Mouse (Mus musculus): ENCODE data around the gene Ctsd. TPM values are rescaled to one million over a fixed set of nuclear protein-coding genes. Genes with fewer than 3 reads are reported as not detected.

The Ctsd gene
- polyA plus RNA-seq, 1 experiment: 384 TPM

DNA sequence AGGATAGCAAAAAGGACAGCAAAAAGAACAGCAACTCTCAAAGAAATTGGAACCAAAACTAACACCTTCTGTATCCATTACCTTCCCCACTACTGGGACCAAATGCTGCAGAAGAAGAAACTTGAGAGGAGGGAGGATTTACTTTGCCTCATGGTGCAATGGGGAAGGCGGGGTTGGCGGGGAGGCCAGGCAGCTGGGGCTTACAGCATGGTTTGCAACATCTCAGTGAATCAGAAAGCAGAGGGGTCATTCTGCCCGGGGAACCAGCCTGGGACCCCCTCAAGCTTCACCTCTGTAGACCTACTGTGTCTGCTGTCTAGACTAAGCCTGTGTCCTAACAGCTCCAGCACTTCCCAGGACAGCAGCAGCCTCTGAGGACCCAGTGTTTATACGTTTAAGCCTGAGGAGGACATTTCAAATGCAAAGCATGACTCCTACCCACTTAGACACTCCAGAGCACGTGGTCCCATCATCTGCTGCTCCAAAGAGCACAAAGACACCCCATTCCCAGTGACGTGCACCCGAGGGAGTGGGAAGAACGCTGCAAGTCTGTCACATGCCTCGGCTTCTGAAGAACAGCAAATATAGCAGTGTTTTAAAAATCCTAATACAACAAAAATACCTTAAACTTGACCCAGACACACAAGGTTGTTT is 38.4 kb downstream of the Ctsd start:
- H3K4me3 ChIP-seq (ENCODE audit: insufficient read depth, poor library complexity, severe bottlenecking): no peak overlapping the region
- H3K27me3 ChIP-seq (ENCODE audit: control insufficient read depth, insufficient read depth, insufficient read length): no peaks in the 10 kb centered on the region
- no peaks in the 10 kb centered on the region for H3K79me3 ChIP-seq (ENCODE audit: low read depth)
- no peak overlapping the region for H3ac ChIP-seq (ENCODE audit: control insufficient read depth, insufficient read length, low read depth)
- no peaks in the 10 kb centered on the region for H3K79me2 ChIP-seq (ENCODE audit: control insufficient read depth, insufficient read depth)
- no peak for TF ChIP-seq USF1 (IDR thresholded peaks at IDR 0.05; ENCODE audit: low read depth)
- TF ChIP-seq MYOD1 (IDR thresholded peaks at IDR 0.05; ENCODE audit: control insufficient read depth, insufficient read length, low read depth): no peak
- no peak for TF ChIP-seq CTCF (IDR thresholded peaks at IDR 0.05; ENCODE audit: control insufficient read depth, insufficient read depth, insufficient read length)
- no peak for TF ChIP-seq MYOG (IDR thresholded peaks at IDR 0.05; ENCODE audit: control insufficient read depth, extremely low read depth, insufficient read length)
- no peak for TF ChIP-seq MAX (IDR thresholded peaks at IDR 0.05)
- TF ChIP-seq FOSL1 (IDR thresholded peaks at IDR 0.05; ENCODE audit: insufficient read depth, low read length, poor library complexity, severe bottlenecking): no peak
- no peak for TF ChIP-seq CEBPB (IDR thresholded peaks at IDR 0.05; ENCODE audit: low read depth)
- no peaks in the 10 kb centered on the region for H3K36me3 ChIP-seq (ENCODE audit: control insufficient read depth, insufficient read depth)

DNA sequence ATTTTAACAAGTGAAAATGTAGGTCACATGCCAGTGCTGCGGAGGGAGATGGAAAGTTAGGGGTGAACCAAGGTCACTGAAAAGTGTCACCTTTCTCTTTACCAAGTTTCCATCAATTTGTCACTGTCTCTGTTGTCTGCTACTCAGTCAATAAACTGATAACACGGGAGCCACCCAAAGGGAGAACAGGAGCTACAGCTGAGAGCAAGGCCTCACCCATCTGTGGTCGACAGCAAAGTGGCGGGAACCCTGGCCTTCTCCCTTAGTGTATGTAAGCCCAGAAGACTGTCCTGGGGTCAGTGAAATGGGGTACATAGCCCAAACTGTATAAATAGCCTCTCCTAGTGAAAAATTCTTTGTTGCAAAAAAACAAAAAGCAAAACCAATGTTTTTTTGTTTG is 40.3 kb downstream of the Ctsd start:
- TF ChIP-seq CTCF (IDR thresholded peaks at IDR 0.05; ENCODE audit: control insufficient read depth, insufficient read depth, insufficient read length) (no peak), MYOG (IDR thresholded peaks at IDR 0.05; ENCODE audit: control insufficient read depth, extremely low read depth, insufficient read length) (no peak), MAX (IDR thresholded peaks at IDR 0.05) (no peak), FOSL1 (IDR thresholded peaks at IDR 0.05; ENCODE audit: insufficient read depth, low read length, poor library complexity, severe bottlenecking) (no peak), CEBPB (IDR thresholded peaks at IDR 0.05; ENCODE audit: low read depth) (no peak), USF1 (IDR thresholded peaks at IDR 0.05; ENCODE audit: low read depth) (no peak), MYOD1 (IDR thresholded peaks at IDR 0.05; ENCODE audit: control insufficient read depth, insufficient read length, low read depth) (no peak)
- no peaks in the 10 kb centered on the region for H3K79me3 ChIP-seq (ENCODE audit: low read depth)
- H3K36me3 ChIP-seq (ENCODE audit: control insufficient read depth, insufficient read depth): no peaks in the 10 kb centered on the region
- no peak overlapping the region for H3ac ChIP-seq (ENCODE audit: control insufficient read depth, insufficient read length, low read depth)
- H3K27me3 ChIP-seq (ENCODE audit: control insufficient read depth, insufficient read depth, insufficient read length): no peaks in the 10 kb centered on the region
- no peak overlapping the region for H3K4me3 ChIP-seq (ENCODE audit: insufficient read depth, poor library complexity, severe bottlenecking)
- no peaks in the 10 kb centered on the region for H3K79me2 ChIP-seq (ENCODE audit: control insufficient read depth, insufficient read depth)

DNA sequence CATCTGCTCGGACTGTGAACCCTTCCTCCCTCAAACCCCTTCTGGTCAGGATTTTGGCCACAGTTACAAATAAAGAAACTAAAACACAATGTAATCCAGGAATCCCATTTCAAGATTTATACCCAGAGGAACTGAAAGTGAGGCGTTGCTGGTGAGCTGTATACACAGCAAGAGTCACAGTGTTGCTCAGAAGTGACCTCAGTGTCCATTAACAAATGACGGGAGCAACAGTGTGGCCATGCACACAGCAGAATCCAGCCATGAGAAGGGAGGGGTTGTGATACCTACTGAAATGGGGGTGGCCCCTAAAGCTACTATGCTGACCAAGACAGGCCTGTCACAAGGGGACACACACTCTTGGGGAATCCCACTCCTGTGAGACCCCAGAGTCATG is 45.6 kb downstream of the Ctsd start:
- no peak overlapping the region for H3ac ChIP-seq (ENCODE audit: control insufficient read depth, insufficient read length, low read depth)
- H3K79me3 ChIP-seq (ENCODE audit: low read depth): no peaks in the 10 kb centered on the region
- H3K27me3 ChIP-seq (ENCODE audit: control insufficient read depth, insufficient read depth, insufficient read length): no peaks in the 10 kb centered on the region
- H3K36me3 ChIP-seq (ENCODE audit: control insufficient read depth, insufficient read depth): no peaks in the 10 kb centered on the region
- TF ChIP-seq MYOD1 (IDR thresholded peaks at IDR 0.05; ENCODE audit: control insufficient read depth, insufficient read length, low read depth) (no peak), USF1 (IDR thresholded peaks at IDR 0.05; ENCODE audit: low read depth) (no peak), CTCF (IDR thresholded peaks at IDR 0.05; ENCODE audit: control insufficient read depth, insufficient read depth, insufficient read length) (no peak)
- no peak overlapping the region for H3K4me3 ChIP-seq (ENCODE audit: insufficient read depth, poor library complexity, severe bottlenecking)
- no peaks in the 10 kb centered on the region for H3K79me2 ChIP-seq (ENCODE audit: control insufficient read depth, insufficient read depth)

DNA sequence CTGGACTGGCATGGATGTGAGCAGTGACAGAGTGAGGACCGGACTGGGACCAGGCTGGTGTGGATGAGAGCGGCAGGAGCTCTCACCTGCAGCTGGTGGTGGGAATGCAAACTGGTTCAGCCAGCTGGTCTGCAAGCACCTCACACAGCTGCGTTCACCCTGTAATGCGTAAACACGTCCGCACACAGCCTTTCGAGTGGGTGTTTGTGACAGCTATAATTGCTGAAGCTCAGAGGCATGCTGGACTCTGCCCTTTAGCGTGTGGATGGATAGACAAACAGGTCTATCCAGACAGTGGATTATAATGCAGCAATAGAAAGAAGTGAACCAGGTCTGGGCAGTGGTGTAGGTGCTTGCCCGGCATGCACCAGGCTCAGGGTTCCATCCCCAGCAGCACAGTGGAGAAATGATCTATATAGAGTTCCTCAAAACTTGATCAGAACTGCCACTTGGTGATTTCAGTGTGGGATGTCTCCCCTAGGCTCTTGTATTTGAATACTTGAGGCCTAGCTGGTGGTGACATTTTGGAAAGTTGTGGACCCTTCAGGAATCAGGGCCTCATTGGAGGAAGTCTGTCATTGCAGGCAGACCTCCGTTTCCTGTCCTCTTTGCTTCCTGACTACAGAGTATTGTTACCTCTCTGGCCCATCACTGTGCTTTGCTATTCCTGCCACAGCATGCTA is 46.1 kb downstream of the Ctsd start:
- Histone ChIP-seq H3K79me3 (ENCODE audit: low read depth) (no peaks in the 10 kb centered on the region), H3K4me3 (ENCODE audit: insufficient read depth, poor library complexity, severe bottlenecking) (no peak overlapping the region), H3K79me2 (ENCODE audit: control insufficient read depth, insufficient read depth) (no peaks in the 10 kb centered on the region), H3K36me3 (ENCODE audit: control insufficient read depth, insufficient read depth) (no peaks in the 10 kb centered on the region), H3K27me3 (ENCODE audit: control insufficient read depth, insufficient read depth, insufficient read length) (no peaks in the 10 kb centered on the region), H3ac (ENCODE audit: control insufficient read depth, insufficient read length, low read depth) (no peak overlapping the region)
- TF ChIP-seq MYOG (IDR thresholded peaks at IDR 0.05; ENCODE audit: control insufficient read depth, extremely low read depth, insufficient read length): no peak

DNA sequence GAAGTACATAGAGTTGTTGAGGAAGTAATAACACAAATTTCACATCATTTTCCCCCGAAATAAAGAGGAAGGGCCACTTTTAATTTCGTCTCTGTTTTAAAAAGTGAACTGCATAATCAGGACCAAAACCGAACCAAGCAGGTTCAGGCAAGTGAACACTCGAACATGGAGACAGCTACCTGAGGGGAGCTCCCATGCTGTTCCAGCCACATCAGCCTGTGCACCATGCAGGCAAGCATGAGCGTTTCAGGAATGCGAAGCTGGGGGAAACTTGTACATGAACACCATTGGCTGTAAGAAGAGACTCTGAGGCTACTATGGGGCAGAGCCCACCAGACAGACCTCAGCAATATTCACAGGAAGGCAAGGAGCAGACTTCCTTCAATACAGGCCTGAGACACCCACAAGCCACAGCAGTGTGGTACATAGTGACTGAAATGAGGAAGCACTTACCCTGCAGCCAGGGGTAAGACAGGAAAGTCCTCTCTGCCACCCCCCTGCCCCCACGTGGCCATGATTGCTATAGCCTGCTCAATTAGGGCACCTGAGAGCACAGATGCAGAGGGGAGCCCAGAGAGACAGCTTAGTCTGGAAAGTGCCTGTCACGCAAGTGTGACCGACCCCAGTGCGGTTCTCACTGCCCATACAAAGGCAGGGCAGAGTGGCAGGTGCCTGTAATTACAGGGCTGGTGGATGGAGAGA is 47.4 kb downstream of the Ctsd start:
- no peaks in the 10 kb centered on the region for H3K36me3 ChIP-seq (ENCODE audit: control insufficient read depth, insufficient read depth)
- no peaks in the 10 kb centered on the region for H3K27me3 ChIP-seq (ENCODE audit: control insufficient read depth, insufficient read depth, insufficient read length)
- H3K79me2 ChIP-seq (ENCODE audit: control insufficient read depth, insufficient read depth): no peaks in the 10 kb centered on the region
- no peak overlapping the region for H3ac ChIP-seq (ENCODE audit: control insufficient read depth, insufficient read length, low read depth)
- TF ChIP-seq CTCF (IDR thresholded peaks at IDR 0.05; ENCODE audit: control insufficient read depth, insufficient read depth, insufficient read length) (no peak), CEBPB (IDR thresholded peaks at IDR 0.05; ENCODE audit: low read depth) (no peak), MYOD1 (IDR thresholded peaks at IDR 0.05; ENCODE audit: control insufficient read depth, insufficient read length, low read depth) (no peak), MYOG (IDR thresholded peaks at IDR 0.05; ENCODE audit: control insufficient read depth, extremely low read depth, insufficient read length) (no peak), MAX (IDR thresholded peaks at IDR 0.05) (no peak)
- H3K79me3 ChIP-seq (ENCODE audit: low read depth): no peaks in the 10 kb centered on the region
- no peak overlapping the region for H3K4me3 ChIP-seq (ENCODE audit: insufficient read depth, poor library complexity, severe bottlenecking)

DNA sequence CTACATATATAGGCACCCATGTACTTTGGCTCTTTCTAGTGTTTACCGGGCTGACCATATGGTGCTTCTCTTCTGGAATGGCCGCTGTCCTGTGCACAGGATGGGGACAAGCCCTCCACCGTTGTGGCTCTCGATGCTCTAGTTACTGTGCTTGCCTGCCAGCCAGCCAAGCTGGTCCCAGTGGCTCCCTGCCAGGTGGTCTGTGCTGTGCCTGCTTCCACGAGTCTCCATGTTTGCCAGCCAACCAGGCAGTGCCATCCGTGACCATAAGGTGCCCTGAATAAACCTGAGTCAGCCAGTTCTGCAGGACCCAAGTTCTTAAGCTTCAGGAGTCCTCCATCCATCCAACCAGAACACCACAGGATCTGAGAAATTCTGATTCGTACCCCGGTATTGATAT is 52.7 kb downstream of the Ctsd start:
- Histone ChIP-seq H3K27me3 (ENCODE audit: control insufficient read depth, insufficient read depth, insufficient read length) (no peaks in the 10 kb centered on the region), H3K4me3 (ENCODE audit: insufficient read depth, poor library complexity, severe bottlenecking) (no peak overlapping the region), H3ac (ENCODE audit: control insufficient read depth, insufficient read length, low read depth) (no peak overlapping the region), H3K79me3 (ENCODE audit: low read depth) (no peaks in the 10 kb centered on the region), H3K79me2 (ENCODE audit: control insufficient read depth, insufficient read depth) (no peaks in the 10 kb centered on the region), H3K36me3 (ENCODE audit: control insufficient read depth, insufficient read depth) (no peaks in the 10 kb centered on the region)
- TF ChIP-seq MAX (IDR thresholded peaks at IDR 0.05) (no peak), CEBPB (IDR thresholded peaks at IDR 0.05; ENCODE audit: low read depth) (no peak), USF1 (IDR thresholded peaks at IDR 0.05; ENCODE audit: low read depth) (no peak), CTCF (IDR thresholded peaks at IDR 0.05; ENCODE audit: control insufficient read depth, insufficient read depth, insufficient read length) (no peak), MYOD1 (IDR thresholded peaks at IDR 0.05; ENCODE audit: control insufficient read depth, insufficient read length, low read depth) (no peak), MYOG (IDR thresholded peaks at IDR 0.05; ENCODE audit: control insufficient read depth, extremely low read depth, insufficient read length) (no peak), FOSL1 (IDR thresholded peaks at IDR 0.05; ENCODE audit: insufficient read depth, low read length, poor library complexity, severe bottlenecking) (no peak)
